Mouse (Mus musculus) CD4-positive naive resting alpha-beta T cell, adult 57 days (primary cell): ENCODE results near the gene Zfp142. TPM values are rescaled to one million over a fixed set of nuclear protein-coding genes. Genes with fewer than 3 reads are reported as not detected.

ENCODE experiments used
- total RNA-seq: library from RNA; stranded (reverse); gene quantifications from one replicate; pipeline ENCODE4 v1.2.4, GENCODE M21; 2023

The Zfp142 gene
- total RNA-seq: 51.8 TPM

GRCm38 (mm10) chr1:74587773-74588445 is at the start of gene Zfp142, which contains the start of gene Bcs1l:
Zfp142 (minus strand) TSS chr1:74588246.
Bcs1l (plus strand) TSS chr1:74588289.

GRCm38 (mm10) chr1:74601267-74601962 is 13.4 kb upstream of the Zfp142 start, which contains the start of the genes Rnf25 and Stk36:
Rnf25 (minus strand) TSS chr1:74601397.
Stk36 (plus strand) TSS chr1:74601445.

GRCm38 (mm10) chr1:74544184-74544583 is 43.9 kb downstream of the Zfp142 start, which contains the start of gene Usp37:
Usp37 (minus strand) TSS chr1:74544284.

DNA sequence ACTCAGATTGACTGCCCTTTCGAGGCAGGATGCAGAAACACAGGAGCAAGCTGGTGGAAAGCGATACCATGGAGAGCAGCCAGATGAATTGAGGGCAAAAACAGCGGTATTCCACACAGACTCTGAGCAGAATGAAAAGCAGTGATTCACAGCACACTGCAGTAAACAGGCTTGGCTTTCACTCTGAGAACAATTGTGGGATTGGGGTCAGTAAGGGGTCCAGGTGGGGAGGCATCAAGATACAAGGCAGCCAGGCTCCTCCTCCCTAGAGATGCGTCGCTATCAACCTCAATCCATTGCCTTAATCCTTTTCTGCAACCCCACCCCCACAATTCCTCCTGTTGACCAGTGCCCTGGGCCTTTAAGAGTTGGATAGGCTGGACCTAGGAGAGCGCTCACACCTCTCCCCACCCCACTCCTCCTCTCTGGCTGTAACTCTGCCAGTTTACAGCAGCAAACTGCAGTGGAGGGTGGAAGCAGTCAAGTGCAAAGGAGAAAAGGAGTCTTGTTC is 45.5 kb downstream of the Zfp142 start, which contains the start of gene Plcd4:
Plcd4 (plus strand) TSS at position 438 of the 511 bp plus-strand sequence.

Other genes with a start within 250 kb of the Zfp142 start
- gene Catip, start 226.1 kb downstream of the Zfp142 start, total RNA-seq: not detected
- gene Slc11a1, start 213.1 kb downstream of the Zfp142 start, total RNA-seq: 5.3 TPM
- gene Ctdsp1, start 196.7 kb downstream of the Zfp142 start, total RNA-seq: 105 TPM
- gene Vil1, start 178.9 kb downstream of the Zfp142 start, total RNA-seq: 1.4 TPM
- 26.5 TPM for gene Cnot9, start 82.2 kb downstream of the Zfp142 start, total RNA-seq
- gene Plcd4, start 45.4 kb downstream of the Zfp142 start, total RNA-seq: not detected
- 28.5 TPM for gene Usp37, start 44.0 kb downstream of the Zfp142 start, total RNA-seq
- gene Bcs1l, start within 50 bp of the Zfp142 start, total RNA-seq: 8.1 TPM
- gene Rnf25, start 13.2 kb upstream of the Zfp142 start, total RNA-seq: 44.4 TPM
- gene Stk36, start 13.2 kb upstream of the Zfp142 start, total RNA-seq: not detected
- 59.9 TPM for gene Ttll4, start 73.5 kb upstream of the Zfp142 start, total RNA-seq
- 0.33 TPM for gene Cyp27a1, start 125.3 kb upstream of the Zfp142 start, total RNA-seq
- not detected for gene Prkag3, start 161.0 kb upstream of the Zfp142 start, total RNA-seq
- gene Wnt6, start 183.6 kb upstream of the Zfp142 start, total RNA-seq: not detected
- 0.24 TPM for gene Wnt10a, start 203.3 kb upstream of the Zfp142 start, total RNA-seq